Mouse (Mus musculus) cerebellum, adult 11 months (tissue): ENCODE measurements around the gene Nxpe5.
A peak's percentile ranks its signal among the peaks of the same experiment; 100 is the strongest.
"Not testable (repeated sequence)": the region's sequence is repeated elsewhere in the genome, so short reads cannot be mapped to it uniquely, and the experiment has no call there.

Experiments
- DNase-seq: peaks from one replicate; pipeline ENCODE4 v3.0.0; 2022

Gene Nxpe5

DNA sequence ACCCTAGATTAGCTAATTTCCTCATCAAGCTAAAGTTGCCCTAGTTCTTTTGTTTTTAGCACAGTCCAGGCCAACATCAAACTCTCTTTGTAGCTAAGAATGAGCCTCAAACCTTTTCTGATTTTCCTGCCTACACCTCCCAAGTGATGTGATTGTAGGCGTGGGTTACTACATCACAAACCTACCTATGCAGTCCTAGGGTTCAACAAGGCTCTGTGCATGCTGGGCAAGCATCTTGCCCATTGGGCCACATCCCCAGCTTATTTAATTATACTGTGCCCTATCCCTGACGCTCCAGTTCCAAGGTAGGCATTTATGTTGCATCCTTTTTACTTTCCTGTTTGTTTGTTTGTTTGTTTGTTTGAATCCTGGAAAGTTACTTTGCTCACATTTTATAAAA is at the start of gene Nxpe5:
Gene Nxpe5, plus strand, starts transcription at position 199 of the 400 bp plus-strand sequence.
- no peak for DNase-seq

DNA sequence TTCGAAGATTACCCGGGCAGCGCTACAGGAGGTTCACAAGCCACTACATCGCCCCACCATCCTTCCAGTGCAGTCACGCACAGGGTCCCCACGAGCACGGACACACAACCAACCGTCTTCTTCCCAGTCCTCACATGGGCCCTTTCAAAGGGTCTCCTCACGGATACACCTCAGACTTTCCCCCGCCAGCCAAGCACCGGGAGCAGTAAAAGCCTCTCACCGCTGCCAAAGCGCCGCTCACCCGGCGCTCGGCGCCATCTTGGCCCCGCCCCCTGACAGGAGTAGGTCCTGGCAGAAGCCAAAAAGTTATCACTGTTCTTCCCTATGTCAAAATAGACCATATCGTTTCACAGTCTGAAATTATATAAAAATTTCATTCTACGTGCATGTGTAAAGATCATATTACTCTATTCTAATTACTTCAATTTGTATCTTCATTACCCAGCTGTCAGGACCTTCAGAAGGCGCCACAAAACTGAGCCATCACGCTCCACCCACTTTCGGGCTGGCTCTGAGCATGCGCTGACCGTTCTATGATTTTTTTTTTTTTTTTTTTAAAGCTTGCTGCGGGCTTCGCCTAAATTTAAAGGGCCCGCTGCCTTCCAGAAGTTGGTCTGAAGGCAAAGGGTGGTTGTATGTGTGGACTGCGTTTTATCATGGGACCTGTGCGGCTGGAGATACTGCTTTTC is 38.6 kb upstream of the Nxpe5 start, which contains the start of the genes Taf6 and Cnpy4:
Gene Taf6, minus strand, starts transcription at position 502 of the 689 bp plus-strand sequence.
Gene Cnpy4, plus strand, starts transcription at position 536 of the 689 bp plus-strand sequence.
- peak; percentile 83 for DNase-seq

DNA sequence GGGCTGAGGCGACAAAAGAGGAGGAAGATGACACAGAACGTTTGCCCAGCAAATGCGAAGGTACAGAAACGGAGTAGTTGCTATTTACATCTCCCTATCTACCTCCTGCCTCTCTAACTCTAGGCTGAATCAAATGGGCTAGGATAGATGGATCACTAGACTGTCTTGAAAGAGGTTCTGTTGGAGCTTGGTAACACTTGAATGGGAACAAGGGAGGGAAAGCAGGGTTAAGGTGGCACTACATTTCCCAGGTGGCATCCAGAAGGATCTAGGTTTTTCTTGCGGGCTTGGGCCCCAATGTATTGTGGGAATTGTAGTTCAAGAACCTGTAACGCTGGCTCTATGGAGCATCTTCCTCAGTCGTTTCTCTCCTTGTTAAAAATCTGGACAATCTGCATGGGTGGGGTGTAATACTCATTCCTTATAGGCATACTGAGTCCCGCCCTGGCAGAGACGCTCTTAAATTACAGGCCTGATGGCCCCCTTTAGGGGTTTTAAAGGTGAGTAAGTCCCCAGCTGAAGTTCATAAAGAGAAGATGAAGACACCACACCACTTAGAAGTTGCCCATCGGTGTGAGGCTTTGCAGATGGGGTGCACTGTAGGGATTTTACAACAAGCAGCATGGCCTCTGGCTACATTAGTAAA is 37.9 kb upstream of the Nxpe5 start:
- DNase-seq, result peak; percentile 69

DNA sequence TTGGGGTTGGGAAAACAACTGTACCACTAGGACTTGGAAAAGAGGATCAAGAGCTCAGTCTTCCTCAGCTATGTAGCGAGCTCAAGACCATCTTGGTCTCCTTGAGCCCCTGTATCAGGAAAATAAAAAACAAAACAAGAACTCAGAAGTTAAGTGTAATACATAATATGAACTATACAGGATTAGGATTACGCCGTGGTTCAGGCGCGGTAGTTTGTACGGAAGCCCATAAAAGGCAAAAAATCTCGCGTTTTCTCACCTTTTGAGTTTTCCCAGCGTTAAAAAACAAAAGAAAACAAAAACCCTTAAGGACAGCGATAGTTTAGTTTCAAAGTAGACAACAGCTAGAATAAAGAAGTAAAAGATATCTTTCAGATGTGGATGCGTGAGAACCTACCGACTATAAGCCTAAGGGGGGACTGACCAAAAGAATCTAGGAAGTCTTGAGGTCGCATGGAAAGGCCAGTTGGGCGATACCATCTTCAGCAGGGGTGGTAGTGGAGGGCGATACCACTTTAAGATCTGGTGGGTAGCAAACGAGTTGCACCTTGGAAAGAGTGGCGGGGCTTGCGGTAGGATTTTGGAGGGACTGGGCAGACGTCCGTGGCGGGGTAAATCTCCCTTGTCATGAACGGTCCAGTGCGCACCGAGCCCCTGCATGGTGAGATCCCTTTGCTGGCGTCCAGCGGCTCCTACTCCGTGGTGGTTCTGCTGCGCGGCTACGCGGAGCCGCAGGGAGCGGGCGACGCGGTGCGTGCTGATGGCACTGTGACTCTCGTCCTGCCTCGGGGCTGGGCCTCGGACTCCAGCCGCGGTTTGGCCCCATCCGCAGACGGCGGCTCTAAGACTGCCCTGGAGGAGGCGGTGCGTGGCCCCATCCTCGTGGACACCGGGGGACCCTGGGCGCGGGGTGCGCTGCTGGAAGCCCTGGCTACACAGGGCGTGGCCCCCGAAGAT is 31.6 kb upstream of the Nxpe5 start, which contains the start of gene Mblac1:
Gene Mblac1, plus strand, starts transcription at position 544 of the 957 bp plus-strand sequence.
- DNase-seq, result peak; percentile 86

DNA sequence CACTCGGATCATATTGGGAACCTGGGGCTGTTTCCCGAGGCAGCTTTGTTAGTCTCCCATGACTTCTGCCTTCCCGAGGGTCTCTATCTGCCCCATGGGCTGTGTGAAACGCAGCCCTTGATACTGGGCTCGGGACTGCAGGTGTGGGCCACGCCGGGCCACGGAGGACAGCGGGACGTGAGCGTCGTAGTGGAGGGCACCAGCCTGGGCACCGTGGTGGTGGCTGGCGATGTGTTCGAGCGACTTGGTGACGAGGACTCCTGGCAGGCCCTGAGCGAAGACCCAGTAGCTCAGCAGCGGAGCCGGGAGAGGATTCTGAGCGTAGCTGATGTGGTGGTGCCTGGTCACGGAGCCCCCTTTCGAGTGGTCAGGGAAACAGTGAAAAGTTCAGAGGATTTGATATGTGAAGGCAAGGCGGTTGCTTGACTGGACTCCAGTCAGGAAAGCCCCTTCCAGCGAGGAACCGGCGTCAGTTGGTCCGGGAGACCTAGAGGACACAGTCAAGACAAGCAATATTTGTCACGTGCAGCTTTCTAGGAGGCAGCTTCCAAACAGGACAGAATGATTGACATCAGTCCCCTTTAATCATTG is 30.8 kb upstream of the Nxpe5 start:
- peak; percentile 40 for DNase-seq

DNA sequence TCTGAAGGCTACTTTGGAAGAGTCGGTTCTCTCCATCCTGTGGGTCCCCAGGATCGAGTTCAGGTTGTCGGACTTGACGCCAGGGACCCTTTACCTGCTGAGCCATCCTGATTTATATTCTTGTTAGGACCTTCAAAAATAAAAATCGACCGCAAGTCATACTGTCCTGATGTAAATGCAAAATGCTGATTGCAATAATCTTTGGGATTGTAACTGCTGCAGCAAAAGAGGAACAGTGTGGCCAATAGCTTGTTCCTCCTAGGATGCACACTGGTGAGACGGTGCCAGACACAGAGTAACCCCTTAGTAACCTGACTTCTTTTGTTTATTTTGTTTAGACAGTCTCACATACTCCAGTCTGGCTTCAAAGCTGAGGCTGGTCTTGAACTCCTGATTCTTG is 30.2 kb upstream of the Nxpe5 start:
- no peak for DNase-seq

DNA sequence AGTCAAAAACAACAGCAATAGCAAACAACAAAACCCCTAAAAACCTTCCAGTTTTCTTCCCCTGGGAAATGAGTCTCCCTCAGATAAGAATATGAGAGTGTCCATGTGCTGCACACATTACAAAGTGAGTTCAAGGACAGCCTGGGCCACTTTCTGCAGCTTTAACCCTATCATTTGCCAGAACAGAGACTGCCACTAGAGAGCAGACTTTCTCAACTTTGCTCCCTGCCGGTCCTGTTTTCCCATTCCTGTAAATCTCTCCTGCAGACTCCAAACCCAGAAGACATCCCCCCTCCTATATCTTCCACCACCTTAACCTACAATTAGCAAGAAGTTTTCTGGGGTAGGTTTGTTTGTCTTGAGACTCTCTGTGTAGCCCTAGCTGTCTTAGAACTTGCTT is 26.1 kb upstream of the Nxpe5 start:
- no peak for DNase-seq

DNA sequence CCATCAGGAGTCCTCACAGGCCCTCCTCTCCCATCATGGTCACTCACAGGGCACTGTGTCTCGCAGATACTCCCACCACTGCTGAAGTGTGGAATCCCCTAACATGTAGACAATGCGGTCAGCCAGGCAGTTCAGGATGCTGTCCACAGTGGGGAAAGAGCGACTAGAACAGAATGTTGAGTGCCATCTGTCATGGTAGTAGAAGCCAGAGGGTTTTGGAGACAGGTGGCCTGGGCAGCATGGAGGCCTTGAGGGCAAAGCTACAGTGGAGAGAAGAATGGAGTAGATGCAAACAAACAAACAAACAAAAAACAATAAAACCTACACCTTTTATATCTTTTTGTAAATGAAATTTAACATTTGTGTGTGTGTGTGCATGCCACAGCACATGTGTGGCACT is 23.6 kb upstream of the Nxpe5 start:
- no peak for DNase-seq

DNA sequence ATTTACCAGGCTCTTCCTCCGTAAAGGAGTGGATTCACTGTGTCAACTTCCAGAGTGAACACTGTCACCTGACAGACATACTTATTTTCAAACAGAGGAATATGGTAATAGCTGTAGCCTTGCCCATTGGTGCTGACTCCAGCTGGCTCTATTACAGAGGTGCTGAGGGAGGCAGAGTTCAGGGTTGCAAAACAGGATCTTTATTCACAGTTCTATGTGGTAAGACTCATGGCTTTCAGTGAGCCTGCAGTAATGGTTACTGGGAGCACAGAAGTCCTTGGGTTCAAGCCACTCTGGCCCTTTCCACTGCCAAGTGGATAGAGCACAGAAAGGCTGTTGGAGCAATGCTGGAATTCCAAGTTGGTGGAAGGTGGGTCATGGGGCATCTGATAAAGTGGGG is 18.4 kb upstream of the Nxpe5 start:
- no peak for DNase-seq

DNA sequence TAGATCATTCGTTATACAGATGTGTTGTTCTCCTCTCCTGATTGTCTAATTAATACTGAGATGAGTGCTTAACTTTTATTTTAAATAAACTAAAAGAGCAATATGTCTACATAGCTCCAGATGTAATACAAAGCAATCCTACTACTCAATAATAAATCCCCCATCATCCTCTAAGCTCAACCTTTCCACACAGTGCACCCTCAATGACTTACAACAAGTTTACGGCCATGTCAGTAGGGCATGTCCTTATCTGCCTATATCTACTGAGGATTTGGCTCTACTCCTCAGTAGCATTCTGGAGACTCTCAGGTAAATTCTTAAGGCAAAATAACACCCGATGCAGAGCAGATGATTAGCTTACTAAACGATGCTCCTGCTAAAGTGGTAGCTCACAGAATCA is 17.8 kb upstream of the Nxpe5 start:
- no peak for DNase-seq

DNA sequence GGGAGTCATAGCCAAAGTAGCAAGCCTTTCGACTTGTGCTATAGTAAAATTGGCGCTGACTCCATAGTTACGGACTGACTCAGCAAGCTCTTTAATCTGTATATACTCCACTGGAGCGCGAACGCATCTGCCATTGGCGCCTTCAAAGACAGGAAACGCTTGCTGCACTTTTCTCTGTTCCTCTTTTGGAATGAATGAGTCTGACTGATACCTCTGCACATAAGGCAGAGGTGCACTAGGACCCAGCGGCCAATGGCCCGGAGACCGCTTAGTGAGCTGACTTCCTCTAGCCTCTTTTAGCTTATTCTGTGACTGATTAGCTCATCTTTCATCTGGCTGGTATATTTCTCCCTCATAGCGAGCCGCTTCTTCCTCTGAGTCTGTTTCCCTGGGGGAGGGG is 9.1 kb upstream of the Nxpe5 start:
- DNase-seq, result not testable (repeated sequence)

DNA sequence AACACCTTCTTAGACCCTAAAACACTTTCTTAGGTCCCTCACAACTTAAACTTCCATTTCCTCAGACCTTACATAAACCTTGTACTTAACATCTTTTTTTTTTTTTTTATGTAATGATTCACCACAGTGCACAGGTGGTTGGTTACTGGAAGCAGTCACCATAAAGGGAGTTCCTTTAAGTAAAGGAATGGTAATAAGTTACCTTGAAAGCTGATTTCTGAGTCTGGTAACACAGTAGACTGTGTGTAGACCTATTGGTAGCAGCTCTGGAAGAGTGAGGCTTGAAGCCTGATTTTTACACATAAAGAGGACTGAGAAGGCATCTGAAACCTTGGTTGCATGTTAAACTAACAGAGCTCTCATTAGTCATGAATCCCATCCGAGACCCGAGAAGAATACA is 5.8 kb upstream of the Nxpe5 start:
- DNase-seq, result no peak

DNA sequence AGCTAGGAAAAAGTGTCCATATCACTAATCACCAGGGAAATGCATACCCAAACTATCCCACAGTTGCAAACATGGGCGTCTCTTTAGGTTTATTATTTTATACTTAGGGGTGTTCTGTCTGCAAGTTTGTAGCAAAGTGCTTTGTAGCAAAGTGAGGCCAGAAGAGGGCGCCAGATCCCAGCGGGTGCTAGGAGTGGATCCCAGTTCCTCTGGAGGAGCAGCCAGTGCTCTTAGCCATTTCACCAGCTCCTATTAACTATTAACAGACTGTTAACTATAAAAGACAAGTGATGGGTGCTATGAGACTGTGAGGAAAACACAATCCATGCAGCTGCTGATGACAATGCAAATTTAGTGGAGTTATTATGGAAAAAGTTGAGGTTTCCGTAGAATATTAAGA is 3.6 kb upstream of the Nxpe5 start:
- peak; percentile 50 for DNase-seq

DNA sequence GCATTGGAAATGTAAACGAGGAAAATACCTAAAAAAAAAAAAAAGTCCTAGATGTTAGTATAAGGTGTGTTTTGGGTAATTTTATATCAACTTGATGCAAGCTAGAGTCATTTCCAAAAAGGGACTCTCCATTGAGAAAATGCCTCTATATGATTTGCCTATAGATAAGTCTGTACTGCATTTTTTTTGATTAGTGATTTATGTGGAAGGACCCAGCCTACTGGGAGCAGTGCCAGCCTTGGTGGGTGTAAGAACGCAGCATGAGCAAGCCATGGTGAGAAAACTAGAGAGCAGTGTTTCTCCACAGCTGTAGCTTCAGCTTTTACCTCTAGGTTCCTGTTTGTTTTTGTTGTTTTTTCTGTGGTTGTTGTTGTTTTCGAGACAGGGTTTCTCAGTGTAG is 2.4 kb upstream of the Nxpe5 start:
- no peak for DNase-seq

DNA sequence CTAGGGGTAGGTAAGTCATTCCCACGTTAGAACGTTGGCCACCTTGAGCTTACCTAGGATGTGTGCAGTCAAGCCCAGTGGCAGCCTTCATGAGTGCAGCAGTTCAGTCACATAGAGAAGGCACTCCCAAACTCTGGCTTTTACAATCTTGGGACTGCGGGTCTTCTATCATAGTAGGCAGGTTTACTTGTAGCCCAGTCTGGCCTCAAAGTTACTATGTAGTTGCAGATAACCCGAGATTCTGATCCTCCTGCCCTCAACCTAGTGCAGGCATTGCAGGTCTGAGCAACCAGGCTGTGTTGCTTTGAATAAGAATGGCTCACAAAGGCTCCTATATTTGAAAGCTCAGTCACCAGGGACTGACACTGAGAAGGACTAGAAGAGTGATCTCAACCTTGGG is 793 bp downstream of the Nxpe5 start:
- DNase-seq, result no peak

DNA sequence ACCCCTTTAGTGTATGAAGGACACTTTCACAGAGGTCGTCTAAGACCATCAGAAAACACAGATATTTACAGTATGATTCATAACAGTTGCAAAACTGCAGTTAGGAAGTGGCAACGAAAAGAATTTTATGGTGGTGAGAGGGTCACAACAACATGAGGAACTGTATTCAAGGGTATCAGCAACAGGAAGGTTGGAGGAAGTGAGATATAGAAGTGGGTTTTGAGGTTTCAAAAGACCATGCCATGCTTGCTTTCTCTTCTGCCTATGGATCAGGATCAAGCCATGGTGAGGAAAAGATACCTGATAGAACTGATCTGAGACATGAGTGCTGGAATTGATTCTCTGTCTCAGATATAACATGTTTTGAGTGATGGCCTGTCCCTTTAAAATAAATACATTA is 1.7 kb downstream of the Nxpe5 start:
- DNase-seq, result no peak

DNA sequence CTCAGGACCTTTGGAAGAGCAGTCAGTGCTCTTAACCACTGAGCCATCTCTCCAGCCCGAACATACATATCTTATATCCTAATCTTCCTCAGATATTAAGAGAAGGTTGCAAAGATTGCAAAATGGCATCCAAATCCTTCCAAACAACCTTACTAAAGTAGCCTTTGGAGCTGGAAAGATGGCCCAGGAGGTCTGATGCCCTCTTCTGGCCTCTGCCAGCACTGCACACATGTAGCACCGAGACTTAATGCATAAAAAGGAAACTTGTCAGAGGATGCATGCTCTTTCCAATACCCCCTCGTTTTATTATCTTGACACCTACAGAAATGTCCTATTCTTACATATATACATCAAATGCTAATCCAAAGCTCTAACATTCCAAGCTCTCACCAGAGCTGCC is 2.3 kb downstream of the Nxpe5 start:
- no peak for DNase-seq

DNA sequence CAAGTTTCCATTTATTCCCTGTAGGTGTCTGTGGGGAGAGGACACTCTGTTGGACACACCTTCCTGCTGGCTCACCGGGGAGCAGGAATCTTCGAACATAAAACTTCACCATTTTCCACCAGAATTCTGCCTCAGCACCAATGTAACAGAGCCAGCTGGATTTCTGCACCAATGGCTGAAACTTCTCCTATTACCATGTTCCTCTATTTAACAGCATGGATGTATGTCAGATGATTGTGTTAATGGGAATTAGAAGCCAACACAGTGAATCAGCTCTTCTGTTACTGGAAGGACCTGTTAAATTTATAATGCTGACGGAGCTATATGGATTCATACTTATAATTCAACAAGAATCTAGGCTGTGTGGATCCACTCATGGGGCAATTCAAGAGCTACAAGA is 3.8 kb downstream of the Nxpe5 start:
- DNase-seq, result no peak

DNA sequence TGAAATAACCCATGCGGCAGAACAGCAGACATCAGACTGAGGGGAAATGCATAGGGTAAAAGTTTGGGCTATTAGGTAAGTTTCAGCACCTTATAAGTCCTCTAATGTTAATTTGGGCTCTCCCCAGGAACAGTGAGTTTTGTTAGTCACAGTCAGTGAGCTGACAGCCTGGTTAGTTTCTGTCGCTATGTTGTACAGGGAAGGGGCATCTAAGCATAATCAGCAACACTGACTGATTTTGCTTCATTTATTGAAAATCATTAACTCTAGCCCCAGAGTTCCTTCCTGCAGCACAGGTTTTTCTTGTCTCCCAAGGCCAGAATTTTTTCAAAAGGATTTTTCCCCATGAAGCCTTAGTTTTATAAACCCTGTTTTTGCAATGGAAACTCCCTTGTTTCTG is 8.1 kb downstream of the Nxpe5 start:
- no peak for DNase-seq

DNA sequence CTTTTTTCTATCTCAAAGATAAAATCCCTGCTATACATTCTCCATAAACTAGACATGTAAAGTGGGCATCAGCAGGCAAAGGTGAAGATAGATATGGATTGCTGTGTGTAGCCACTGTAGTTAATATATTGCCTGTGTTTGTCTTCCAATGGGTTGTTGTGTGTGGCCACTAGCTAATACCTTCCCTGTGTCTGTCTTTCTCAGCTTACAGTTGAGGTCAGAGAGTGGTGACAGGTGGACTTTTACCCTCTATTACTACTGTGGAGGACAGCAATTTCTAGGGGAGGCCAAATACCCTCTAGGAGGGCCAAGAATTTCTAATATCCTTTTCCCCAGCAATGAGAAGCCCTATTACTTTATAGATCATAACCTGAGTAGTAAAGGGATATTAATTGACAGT is 8.5 kb downstream of the Nxpe5 start:
- DNase-seq, result no peak

DNA sequence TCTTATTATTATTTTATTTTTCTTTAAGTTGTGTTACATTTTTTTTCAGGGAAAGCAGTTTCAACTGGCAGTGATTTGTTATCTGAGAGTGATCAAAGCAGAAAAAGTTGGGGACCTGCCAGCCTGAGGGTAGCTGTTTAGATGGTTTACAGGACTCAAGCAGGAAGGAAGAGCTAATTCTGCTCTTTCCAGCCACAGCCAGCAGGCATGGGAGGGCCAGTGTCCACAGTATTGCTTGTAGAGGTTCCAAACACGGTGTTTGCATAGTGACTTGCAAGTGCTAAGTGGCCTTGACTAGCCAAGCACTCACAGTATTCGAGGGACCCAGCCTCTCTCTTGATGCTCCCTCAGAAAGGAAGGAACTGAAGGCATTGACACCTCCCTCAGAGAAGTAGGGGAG is 15.8 kb downstream of the Nxpe5 start:
- DNase-seq, result no peak

DNA sequence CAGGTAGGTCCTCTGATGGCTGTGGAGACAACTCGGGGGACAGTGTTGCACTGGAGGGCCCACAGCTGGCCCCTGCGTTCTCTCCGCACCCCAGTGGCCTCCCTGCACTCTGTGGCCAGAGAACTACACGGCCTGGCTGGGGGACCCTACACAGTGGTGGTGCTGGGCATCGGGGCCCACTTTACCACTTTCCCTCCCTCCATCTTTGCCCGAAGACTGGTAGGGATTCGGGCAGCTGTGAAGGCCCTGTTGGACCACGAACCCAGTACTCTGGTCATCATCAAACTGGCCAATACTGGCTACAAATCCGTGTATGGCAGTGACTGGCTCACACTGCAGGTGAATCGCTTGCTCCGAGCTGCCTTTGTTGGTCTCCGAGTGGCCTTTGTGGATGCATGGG is 25.4 kb downstream of the Nxpe5 start:
- DNase-seq, result no peak

DNA sequence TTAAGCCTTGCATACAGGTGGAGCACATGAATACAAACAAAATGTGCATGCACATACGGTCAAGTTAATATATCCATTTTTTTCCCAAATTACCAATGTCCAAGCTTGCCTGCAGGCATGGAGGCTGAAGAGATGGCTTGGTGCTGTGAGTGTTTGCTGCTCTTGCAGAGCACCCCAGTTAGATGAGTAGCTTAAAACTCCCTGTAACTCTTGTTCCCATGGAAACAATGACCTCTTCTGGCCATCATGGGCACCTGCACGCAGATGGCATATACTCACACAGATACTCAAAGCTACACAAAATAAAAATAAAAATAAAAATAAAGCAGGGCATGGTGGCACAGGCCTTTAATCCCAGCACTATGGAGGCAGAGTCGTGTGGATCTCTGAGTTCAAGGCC is 27.4 kb downstream of the Nxpe5 start:
- no peak for DNase-seq
